Mouse (Mus musculus) kidney, adult 2 months (tissue): ENCODE data around the gene Pld5.

Experiments
- CTCF ChIP-seq: fragments of 200-500 bp; conservative IDR thresholded peaks from 2 replicates; pipeline ENCODE4 v1.5.1; 2011; ENCODE audit warnings: low read depth, mild to moderate bottlenecking, control low read depth, low read length, moderate library complexity, mixed read lengths; ENCODE audit not compliant: insufficient read depth, insufficient read length
- POLR2A ChIP-seq: fragments of 200-500 bp; IDR thresholded peaks from one replicate; pipeline ENCODE4 v1.6.1; 2011; ENCODE audit warnings: low read depth, low read length, control low read depth

DNA sequence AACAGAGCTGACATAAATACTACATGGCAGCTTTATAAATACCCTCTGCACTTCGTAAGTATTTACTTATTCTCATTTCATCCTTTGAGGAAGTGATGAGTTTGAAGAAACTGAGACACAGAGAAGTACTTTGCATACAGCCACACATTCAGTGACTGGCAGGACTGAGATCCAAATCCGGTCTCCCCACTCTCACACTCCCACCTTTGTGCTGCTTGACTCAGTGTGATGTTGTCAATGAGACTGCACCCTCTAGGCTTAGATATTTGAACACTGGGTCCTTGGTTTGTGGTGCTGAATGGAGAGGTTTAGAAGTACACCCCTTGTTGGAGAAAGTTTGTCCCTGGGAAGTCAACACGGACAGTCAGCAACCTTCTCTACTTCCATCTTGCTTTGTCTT, 72.8 kb downstream of the Pld5 start:
- TF ChIP-seq POLR2A (no peak), CTCF (no peak)
